Mouse (Mus musculus): ENCODE measurements around the gene Pvalb.

- TF ChIP-seq CHD2 (IDR thresholded peaks at IDR 0.05; ENCODE audit: low read depth, low read length), result no peak
- no peak for TF ChIP-seq ZC3H11A (IDR thresholded peaks at IDR 0.05; ENCODE audit: borderline replicate concordance, low read depth, low read length)
- no peak for TF ChIP-seq HCFC1 (IDR thresholded peaks at IDR 0.05; ENCODE audit: borderline replicate concordance, insufficient read depth, low read length)
- no peak for TF ChIP-seq MAFK (IDR thresholded peaks at IDR 0.05; ENCODE audit: insufficient read depth, low read depth, low read length)
- TF ChIP-seq ZNF384 (IDR thresholded peaks at IDR 0.05; ENCODE audit: low read depth, low read length), result no peak
Observed at GRCm38 (mm10) chr15:78189636-78190035, 16.6 kb downstream of the Pvalb start.

Measured in ES-E14 (cell line).